Mouse (Mus musculus): ENCODE data around the gene Dnajc6. TPM values are rescaled to one million over a fixed set of nuclear protein-coding genes. Genes with fewer than 3 reads are reported as not detected.

Dnajc6 gene
- polyA plus RNA-seq, 1 experiment from 2014 or later, result 66.1 TPM

DNA sequence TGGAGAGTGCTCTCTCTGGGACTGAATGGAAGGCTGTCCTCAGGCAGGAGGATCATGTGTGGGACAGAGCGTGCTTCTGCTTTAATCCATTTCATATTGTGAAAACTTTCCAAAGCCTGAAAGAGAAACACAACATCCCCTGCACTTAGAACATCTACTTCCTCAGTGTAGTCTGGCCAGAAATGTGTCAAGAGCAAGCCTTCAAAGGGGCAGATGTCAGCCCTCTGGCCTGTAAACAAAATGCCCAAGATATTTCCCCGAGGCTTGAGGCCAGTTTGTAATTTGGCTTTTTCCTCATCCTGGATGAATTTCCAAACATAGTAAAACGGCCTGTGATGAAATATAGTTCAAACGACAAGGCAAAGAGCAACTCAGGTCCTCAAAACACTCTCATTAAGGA, 179.3 kb downstream of the Dnajc6 start:
- ATAC-seq (ENCODE audit: low FRiP score), result no peak
- Histone ChIP-seq H3K9me3 (ENCODE audit: control insufficient read depth, low read length) (no peaks in the 10 kb centered on the region), H3K27ac (no peak overlapping the region), H3K4me2 (replicated peaks) (no peak overlapping the region), H3K36me3 (replicated peaks; ENCODE audit: control insufficient read depth, insufficient read depth) (no peaks in the 10 kb centered on the region), H3K9ac (no peak overlapping the region), H3K27me3 (ENCODE audit: control insufficient read depth, insufficient read depth, low read length) (no peaks in the 10 kb centered on the region), H3K4me1 (replicated peaks; ENCODE audit: control insufficient read depth, insufficient read depth, low read length) (no peaks in the 10 kb centered on the region), H3K4me3 (replicated peaks; ENCODE audit: low read length) (no peak overlapping the region)
- DNase-seq (ENCODE audit: low spot score), result no peak
- 82% methylated on average over 4 of the region's 4 CpGs for WGBS

DNA sequence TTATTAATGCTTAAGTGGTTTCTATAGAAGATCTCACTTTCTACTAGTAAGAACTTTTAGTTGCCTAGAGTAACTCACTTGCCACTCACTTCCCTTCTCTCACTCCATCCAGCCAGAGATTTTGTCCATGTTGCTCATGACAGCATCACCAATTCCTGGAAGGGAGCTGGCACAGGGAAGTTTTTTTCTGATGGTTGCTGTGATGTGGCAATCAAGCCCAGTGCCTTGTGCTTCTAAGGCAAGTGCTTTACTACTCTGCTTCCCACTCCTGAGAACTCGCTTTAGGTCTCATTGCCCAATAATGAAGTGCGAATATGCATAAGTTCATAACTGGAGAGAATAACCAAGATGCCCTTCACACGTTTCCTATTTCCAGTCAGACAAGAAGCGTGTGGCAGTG, 186.2 kb downstream of the Dnajc6 start:
- Histone ChIP-seq H3K27ac (no peak overlapping the region), H3K36me3 (replicated peaks; ENCODE audit: control insufficient read depth, insufficient read depth) (no peaks in the 10 kb centered on the region), H3K4me1 (replicated peaks; ENCODE audit: control insufficient read depth, insufficient read depth, low read length) (no peaks in the 10 kb centered on the region), H3K9me3 (ENCODE audit: control insufficient read depth, low read length) (no peaks in the 10 kb centered on the region), H3K4me2 (replicated peaks) (no peak overlapping the region), H3K4me3 (replicated peaks; ENCODE audit: low read length) (no peak overlapping the region), H3K9ac (no peak overlapping the region), H3K27me3 (ENCODE audit: control insufficient read depth, insufficient read depth, low read length) (no peaks in the 10 kb centered on the region)
- ATAC-seq (ENCODE audit: low FRiP score), result no peak
- DNase-seq (ENCODE audit: low spot score), result no peak
- 94% methylated on average over 4 of the region's 4 CpGs for WGBS

- no peak overlapping the region for H3K4me2 ChIP-seq (replicated peaks)
- H3K27me3 ChIP-seq (ENCODE audit: control insufficient read depth, insufficient read depth, low read length), result no peaks in the 10 kb centered on the region
- DNase-seq (ENCODE audit: low spot score) (no peak), ATAC-seq (ENCODE audit: low FRiP score) (no peak)
- no peaks in the 10 kb centered on the region for H3K36me3 ChIP-seq (replicated peaks; ENCODE audit: control insufficient read depth, insufficient read depth)
- H3K4me3 ChIP-seq (replicated peaks; ENCODE audit: low read length), result no peak overlapping the region
- 93% methylated on average over 3 of the region's 3 CpGs for WGBS
- no peak overlapping the region for H3K9ac ChIP-seq
- H3K4me1 ChIP-seq (replicated peaks; ENCODE audit: control insufficient read depth, insufficient read depth, low read length), result no peaks in the 10 kb centered on the region
- no peak overlapping the region for H3K27ac ChIP-seq
- no peaks in the 10 kb centered on the region for H3K9me3 ChIP-seq (ENCODE audit: control insufficient read depth, low read length)
These were observed 186.6 kb downstream of the Dnajc6 start for GRCm38 (mm10) chr4:101683086-101683485.

DNA sequence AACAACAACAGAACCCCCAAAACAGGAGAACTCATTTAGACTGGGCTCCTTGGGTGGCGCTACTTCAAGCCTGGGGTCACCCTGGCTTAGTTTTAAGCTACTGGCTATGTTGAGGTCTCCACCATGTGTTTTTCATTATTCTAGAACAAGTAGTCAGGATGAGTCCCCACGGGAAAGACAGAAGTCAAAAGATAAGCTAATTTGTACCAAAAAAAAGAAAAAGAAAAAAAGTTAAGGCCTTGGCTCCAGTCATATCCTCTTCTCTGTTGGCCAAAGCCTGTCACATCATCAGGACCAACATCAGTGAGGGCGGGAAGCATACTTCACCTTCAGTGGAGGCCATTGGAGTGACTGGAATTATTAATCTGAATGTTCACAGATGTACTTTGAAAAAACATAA, 188.4 kb downstream of the Dnajc6 start:
- 86% methylated on average over 3 of the region's 3 CpGs for WGBS
- Histone ChIP-seq H3K4me2 (replicated peaks) (no peak overlapping the region), H3K27ac (no peak overlapping the region), H3K9me3 (ENCODE audit: control insufficient read depth, low read length) (no peaks in the 10 kb centered on the region), H3K36me3 (replicated peaks; ENCODE audit: control insufficient read depth, insufficient read depth) (no peaks in the 10 kb centered on the region), H3K27me3 (ENCODE audit: control insufficient read depth, insufficient read depth, low read length) (no peaks in the 10 kb centered on the region), H3K9ac (no peak overlapping the region), H3K4me3 (replicated peaks; ENCODE audit: low read length) (no peak overlapping the region), H3K4me1 (replicated peaks; ENCODE audit: control insufficient read depth, insufficient read depth, low read length) (no peaks in the 10 kb centered on the region)
- DNase-seq (ENCODE audit: low spot score) (no peak), ATAC-seq (ENCODE audit: low FRiP score) (no peak)

GRCm38 (mm10) chr4:101686227-101686810, 189.9 kb downstream of the Dnajc6 start:
- DNase-seq (ENCODE audit: low spot score) (no peak), ATAC-seq (ENCODE audit: low FRiP score) (no peak)
- no peak overlapping the region for H3K9ac ChIP-seq
- no peaks in the 10 kb centered on the region for H3K27me3 ChIP-seq (ENCODE audit: control insufficient read depth, insufficient read depth, low read length)
- H3K9me3 ChIP-seq (ENCODE audit: control insufficient read depth, low read length), result no peaks in the 10 kb centered on the region
- no peak overlapping the region for H3K4me2 ChIP-seq (replicated peaks)
- H3K27ac ChIP-seq, result no peak overlapping the region
- H3K4me1 ChIP-seq (replicated peaks; ENCODE audit: control insufficient read depth, insufficient read depth, low read length), result no peaks in the 10 kb centered on the region
- WGBS, result 83% methylated on average over 13 of the region's 13 CpGs
- no peaks in the 10 kb centered on the region for H3K36me3 ChIP-seq (replicated peaks; ENCODE audit: control insufficient read depth, insufficient read depth)
- H3K4me3 ChIP-seq (replicated peaks; ENCODE audit: low read length), result no peak overlapping the region

GRCm38 (mm10) chr4:101689241-101689640, 192.8 kb downstream of the Dnajc6 start:
- Histone ChIP-seq H3K9ac (no peak overlapping the region), H3K9me3 (ENCODE audit: control insufficient read depth, low read length) (no peaks in the 10 kb centered on the region), H3K4me1 (replicated peaks; ENCODE audit: control insufficient read depth, insufficient read depth, low read length) (no peaks in the 10 kb centered on the region), H3K4me3 (replicated peaks; ENCODE audit: low read length) (no peak overlapping the region), H3K36me3 (replicated peaks; ENCODE audit: control insufficient read depth, insufficient read depth) (no peaks in the 10 kb centered on the region), H3K27ac (no peak overlapping the region), H3K27me3 (ENCODE audit: control insufficient read depth, insufficient read depth, low read length) (no peaks in the 10 kb centered on the region), H3K4me2 (replicated peaks) (no peak overlapping the region)
- 94% methylated on average over 4 of the region's 4 CpGs for WGBS
- DNase-seq (ENCODE audit: low spot score) (no peak), ATAC-seq (ENCODE audit: low FRiP score) (no peak)

- no peak overlapping the region for H3K4me3 ChIP-seq (replicated peaks; ENCODE audit: low read length)
- H3K36me3 ChIP-seq (replicated peaks; ENCODE audit: control insufficient read depth, insufficient read depth), result no peaks in the 10 kb centered on the region
- H3K4me2 ChIP-seq (replicated peaks), result no peak overlapping the region
- 87% methylated on average over 5 of the region's 5 CpGs for WGBS
- no peaks in the 10 kb centered on the region for H3K4me1 ChIP-seq (replicated peaks; ENCODE audit: control insufficient read depth, insufficient read depth, low read length)
- no peak for ATAC-seq (ENCODE audit: low FRiP score)
- no peak overlapping the region for H3K9ac ChIP-seq
- no peaks in the 10 kb centered on the region for H3K9me3 ChIP-seq (ENCODE audit: control insufficient read depth, low read length)
- H3K27me3 ChIP-seq (ENCODE audit: control insufficient read depth, insufficient read depth, low read length), result no peaks in the 10 kb centered on the region
- no peak for DNase-seq (ENCODE audit: low spot score)
- H3K27ac ChIP-seq, result no peak overlapping the region
These were observed 193.2 kb downstream of the Dnajc6 start for GRCm38 (mm10) chr4:101689645-101690044.

Other genes starting within 250 kb of the Dnajc6 start
- 100 and 112 TPM in 2 replicates for gene Jak1, start 231.4 kb upstream of the Dnajc6 start, polyA plus RNA-seq (2014; fragmentation: Nextera tagmentation; extraction: Ambion mirVana)
- gene Ak4, start 77.4 kb upstream of the Dnajc6 start, polyA plus RNA-seq (2014; fragmentation: Nextera tagmentation; extraction: Ambion mirVana), result 3.2 and 4.2 TPM in 2 replicates
- gene Leprot, start 151.1 kb downstream of the Dnajc6 start, polyA plus RNA-seq (2014; fragmentation: Nextera tagmentation; extraction: Ambion mirVana), result 84.7 and 90.7 TPM in 2 replicates
- 4.6 and 6.2 TPM in 2 replicates for gene Lepr, start 220.8 kb downstream of the Dnajc6 start, polyA plus RNA-seq (2014; fragmentation: Nextera tagmentation; extraction: Ambion mirVana)

Data from hindbrain, embryonic 14.5 days (tissue).